Mouse (Mus musculus) cerebellum, adult 2 months (tissue): ENCODE data around the gene Arsg.

ENCODE experiments used
- CTCF ChIP-seq: fragments of 200-500 bp; IDR thresholded peaks from 2 replicates; pipeline ENCODE4 v1.5.1; 2011; ENCODE audit warnings: low read depth, mild to moderate bottlenecking, control low read depth, low read length, moderate library complexity, borderline replicate concordance; ENCODE audit not compliant: insufficient read depth
- POLR2A ChIP-seq: fragments of 200-500 bp; IDR thresholded peaks from 2 replicates; pipeline ENCODE4 v1.6.1; 2011; ENCODE audit warnings: low read length, control low read depth, borderline replicate concordance; ENCODE audit not compliant: insufficient read depth

DNA sequence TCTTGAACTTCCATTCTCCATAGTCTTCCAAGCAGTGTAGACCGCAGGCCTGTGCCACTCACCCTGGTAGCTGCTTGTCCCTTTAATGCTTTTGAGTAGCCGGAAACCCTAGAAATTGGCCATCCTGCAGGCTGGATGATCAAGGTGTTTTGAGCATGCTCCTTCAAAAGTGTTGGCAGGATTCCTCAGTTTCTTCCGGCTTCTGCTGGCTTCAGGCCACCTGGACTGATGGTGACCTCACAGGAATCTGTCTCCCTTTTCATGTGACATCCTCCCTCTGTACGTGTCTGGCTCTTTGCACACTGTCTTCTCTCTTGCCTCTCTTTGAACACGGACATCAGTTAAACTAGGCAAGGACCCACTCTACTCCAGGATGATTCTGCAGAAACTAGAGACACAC, 27.0 kb downstream of the Arsg start:
- TF ChIP-seq CTCF: no peak
- TF ChIP-seq POLR2A: no peak
